Mouse (Mus musculus) neural tube, embryonic 13.5 days (tissue): ENCODE data around the gene Apoc3. TPM values are rescaled to one million over a fixed set of nuclear protein-coding genes. Genes with fewer than 3 reads are reported as not detected.

Source experiments
- ATAC-seq: fragments of 200-750 bp; cut with Nextera tagmentation; 2 replicates; pipeline ENCODE4 v1.8.0; 2017; ENCODE audit warnings: low read depth, mild to moderate bottlenecking, moderate TSS enrichment, moderate library complexity
- H3K27ac ChIP-seq: fragments of 300-500 bp; sonication (generic); replicated peaks from 2 replicates; pipeline ENCODE4 v1.5.1; 2015; ENCODE audit warnings: moderate library complexity, mild to moderate bottlenecking, inconsistent platforms
- H3K27me3 ChIP-seq: fragments of 300-500 bp; sonication (generic); 2 replicates; pipeline ENCODE4 v1.6.1; 2015; ENCODE audit warnings: mild to moderate bottlenecking, inconsistent platforms
- H3K36me3 ChIP-seq: fragments of 300-500 bp; sonication (generic); 2 replicates; pipeline ENCODE4 v1.6.1; 2015; ENCODE audit warnings: mild to moderate bottlenecking, inconsistent platforms
- H3K4me1 ChIP-seq: fragments of 300-500 bp; sonication (generic); replicated peaks from 2 replicates; pipeline ENCODE4 v1.6.1; 2015; ENCODE audit warnings: inconsistent platforms
- H3K4me2 ChIP-seq: fragments of 300-500 bp; sonication (generic); 2 replicates; pipeline ENCODE4 v1.6.1; 2015; ENCODE audit warnings: inconsistent platforms, mild to moderate bottlenecking, moderate library complexity
- H3K4me3 ChIP-seq: fragments of 300-500 bp; sonication (generic); 2 replicates; pipeline ENCODE4 v1.5.1; 2015; ENCODE audit warnings: mild to moderate bottlenecking, inconsistent platforms
- H3K9ac ChIP-seq: fragments of 300-500 bp; sonication (generic); 2 replicates; pipeline ENCODE4 v1.6.1; 2015; ENCODE audit warnings: moderate library complexity, mild to moderate bottlenecking, inconsistent platforms
- H3K9me3 ChIP-seq: fragments of 300-500 bp; sonication (generic); 2 replicates; pipeline ENCODE4 v1.6.1; 2016; ENCODE audit warnings: inconsistent platforms
- WGBS: fragments of 180-500 bp; shearing (Covaris S2); methylation state at CpG from one replicate; pipeline ENCODE4 v1.1.7; 2015; 5-methylcytosine and 5-hydroxymethylcytosine counted together
- polyA plus RNA-seq: library from polyadenylated mRNA; unstranded; fragments of >200 nt; fragmentation: Nextera tagmentation; extraction: Ambion mirVana; gene quantifications from 2 replicates; pipeline ENCODE4 v1.2.1, GENCODE M21; 2015

Apoc3 gene
- polyA plus RNA-seq, 1 experiment from 2014 or later, result not detected

DNA sequence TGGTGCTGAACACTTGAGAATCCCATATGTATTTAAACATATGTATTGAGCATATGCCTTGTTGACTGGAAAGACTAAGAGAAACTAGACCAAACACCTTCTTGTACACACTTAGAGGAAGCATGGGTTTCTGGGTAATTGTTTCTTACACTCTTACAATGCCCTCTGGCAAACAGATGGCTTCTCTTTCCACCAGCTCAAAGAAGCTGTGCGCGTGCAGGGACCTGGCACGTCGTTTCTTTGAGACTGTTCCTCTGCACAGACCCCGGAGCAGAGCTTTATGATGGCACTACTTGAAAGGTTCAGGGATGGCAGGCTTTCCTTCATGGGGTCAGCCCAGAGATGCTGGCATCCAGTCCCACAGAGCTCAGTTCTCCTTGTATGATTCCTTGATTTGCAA lies 46.5 kb downstream of the Apoc3 start:
- Histone ChIP-seq H3K9me3 (no peaks in the 10 kb centered on the region), H3K4me3 (no peak overlapping the region), H3K27me3 (no peaks in the 10 kb centered on the region), H3K4me2 (no peak overlapping the region), H3K4me1 (peaks cover 4% of the 10 kb centered on the region; the same call in 1 of the 2 replicates), H3K9ac (no peak overlapping the region), H3K36me3 (no peaks in the 10 kb centered on the region), H3K27ac (no peak overlapping the region)
- no peak for ATAC-seq
- 67% methylated on average over 5 of the region's 5 CpGs for WGBS

DNA sequence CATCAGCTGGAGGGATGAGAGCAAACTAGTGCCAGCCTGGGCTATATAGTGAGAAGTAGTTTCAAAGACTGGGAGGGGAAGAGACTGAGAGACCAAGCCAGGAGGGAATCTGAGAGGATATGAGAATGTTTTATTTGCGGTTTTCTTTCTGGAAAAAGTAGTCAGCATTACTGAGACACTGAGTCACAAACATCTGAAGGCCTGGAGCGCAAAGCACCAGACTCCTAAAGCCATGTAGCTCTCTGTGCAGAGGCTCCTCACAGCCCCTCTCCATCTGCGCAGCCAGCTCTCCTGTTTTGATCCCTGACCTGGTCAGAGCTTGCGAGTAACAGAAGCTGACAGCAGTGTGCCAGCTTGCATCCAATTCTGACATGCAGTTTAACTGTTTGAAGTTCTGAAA lies 47.1 kb downstream of the Apoc3 start:
- H3K9me3 ChIP-seq, result no peaks in the 10 kb centered on the region
- no peak for ATAC-seq
- no peak overlapping the region for H3K27ac ChIP-seq
- H3K27me3 ChIP-seq, result no peaks in the 10 kb centered on the region
- 87% methylated on average over 4 of the region's 4 CpGs for WGBS
- no peak overlapping the region for H3K4me3 ChIP-seq
- peaks cover 4% of the 10 kb centered on the region; the same call in 1 of the 2 replicates for H3K4me1 ChIP-seq
- H3K9ac ChIP-seq, result no peak overlapping the region
- no peaks in the 10 kb centered on the region for H3K36me3 ChIP-seq
- no peak overlapping the region for H3K4me2 ChIP-seq

DNA sequence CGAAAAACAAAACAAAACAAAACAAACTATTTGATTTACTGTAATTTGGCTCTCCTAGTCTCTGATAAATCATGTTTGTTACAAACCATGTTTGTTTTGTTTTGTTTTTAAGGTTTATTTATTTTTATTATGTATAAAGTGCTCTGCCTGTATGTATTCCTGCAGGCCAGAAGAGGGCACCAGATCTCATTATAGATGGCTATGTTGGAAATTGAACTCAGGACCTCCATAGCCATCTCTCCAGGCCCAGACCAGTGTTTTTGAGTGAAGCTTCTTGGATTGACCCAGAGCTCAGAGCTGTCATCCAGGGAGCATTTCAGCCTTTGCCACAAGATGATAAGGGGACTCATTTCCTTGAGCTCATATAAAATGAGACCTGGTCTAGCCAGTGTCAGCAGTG lies 49.0 kb downstream of the Apoc3 start:
- Histone ChIP-seq H3K36me3 (no peaks in the 10 kb centered on the region), H3K4me3 (no peak overlapping the region), H3K4me2 (no peak overlapping the region), H3K4me1 (peaks cover 4% of the 10 kb centered on the region; the same call in 1 of the 2 replicates), H3K27me3 (no peaks in the 10 kb centered on the region), H3K9me3 (no peaks in the 10 kb centered on the region), H3K9ac (no peak overlapping the region), H3K27ac (no peak overlapping the region)
- 91% methylated on average over 1 of the region's 1 CpGs for WGBS
- no peak for ATAC-seq

DNA sequence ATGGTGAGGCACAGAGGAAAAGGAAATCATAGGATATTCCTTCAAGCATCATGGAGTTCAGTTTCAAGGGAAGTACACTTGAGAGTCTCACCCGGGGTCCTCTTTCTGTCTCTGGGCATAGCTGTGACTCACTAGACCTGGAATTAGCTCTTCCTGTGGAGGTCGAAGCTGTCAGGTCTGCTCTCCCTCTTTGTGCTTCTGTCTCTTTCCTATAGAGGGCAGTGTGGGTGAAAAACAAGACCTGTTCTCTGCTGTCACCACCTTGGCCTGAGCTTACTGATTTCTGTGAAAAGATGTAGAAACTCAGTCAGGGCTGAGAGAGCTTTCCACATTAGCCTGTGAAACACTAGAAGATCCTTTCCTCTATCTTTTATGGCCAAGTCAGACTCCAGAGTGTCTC lies 50.2 kb downstream of the Apoc3 start:
- Histone ChIP-seq H3K9ac (no peak overlapping the region), H3K4me1 (peaks cover 8% of the 10 kb centered on the region), H3K36me3 (no peaks in the 10 kb centered on the region), H3K27me3 (no peaks in the 10 kb centered on the region), H3K4me3 (no peak overlapping the region), H3K4me2 (no peak overlapping the region), H3K27ac (no peak overlapping the region), H3K9me3 (no peaks in the 10 kb centered on the region)
- WGBS, result 60% methylated on average over 2 of the region's 2 CpGs
- ATAC-seq, result no peak

DNA sequence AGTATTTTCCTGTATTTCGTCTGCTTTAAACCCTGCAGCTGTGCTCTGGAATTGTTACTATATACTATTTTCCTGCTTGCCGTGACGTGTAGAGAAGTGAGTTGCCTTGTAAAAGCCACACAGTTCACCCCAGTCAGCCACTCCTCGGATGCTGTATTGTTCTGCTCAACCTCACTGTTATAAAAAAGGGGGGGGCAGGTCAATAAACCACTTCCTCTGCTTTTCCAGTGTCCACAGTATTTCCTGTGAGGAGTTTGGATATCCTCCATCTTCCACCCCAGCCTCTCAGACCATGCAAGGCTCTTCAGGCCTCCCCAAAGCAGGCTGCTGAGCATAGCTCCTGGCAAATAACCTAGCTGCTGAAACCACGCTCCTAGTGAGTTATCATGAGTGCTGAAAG lies 50.9 kb downstream of the Apoc3 start:
- no peaks in the 10 kb centered on the region for H3K36me3 ChIP-seq
- WGBS, result 50% methylated on average over 5 of the region's 5 CpGs

More for the DNA sequence above, 50.9 kb downstream of the Apoc3 start:
- H3K9me3 ChIP-seq, result no peaks in the 10 kb centered on the region
- H3K4me2 ChIP-seq, result no peak overlapping the region
- H3K9ac ChIP-seq, result no peak overlapping the region
- no peak for ATAC-seq
- H3K4me1 ChIP-seq, result peaks cover 8% of the 10 kb centered on the region
- no peak overlapping the region for H3K27ac ChIP-seq
- H3K4me3 ChIP-seq, result no peak overlapping the region
- H3K27me3 ChIP-seq, result no peaks in the 10 kb centered on the region

Other genes with a start within 250 kb of the Apoc3 start
- 282 and 301 TPM in 2 replicates for gene Pafah1b2, start 222.9 kb downstream of the Apoc3 start, polyA plus RNA-seq
- 9.3 and 9.4 TPM in 2 replicates for gene Sik3, start 222.8 kb downstream of the Apoc3 start, polyA plus RNA-seq
- gene Apoa1, start 7.1 kb downstream of the Apoc3 start, polyA plus RNA-seq, result 3.2 and 3.8 TPM in 2 replicates
- 0.14 TPM in 1 of 2 replicates, not detected in the other for gene Apoa4, start 5.1 kb upstream of the Apoc3 start, polyA plus RNA-seq
- gene Apoa5, start 33.0 kb upstream of the Apoc3 start, polyA plus RNA-seq, result not detected in 2 replicates
- 54.4 and 59.3 TPM in 2 replicates for gene Zpr1, start 37.4 kb upstream of the Apoc3 start, polyA plus RNA-seq
- gene Bud13, start 47.4 kb upstream of the Apoc3 start, polyA plus RNA-seq, result 15.7 and 18.3 TPM in 2 replicates
- gene 4931429L15Rik, start 84.3 kb upstream of the Apoc3 start, polyA plus RNA-seq, result not detected in 2 replicates